Mouse (Mus musculus): ENCODE measurements at regions not wholly inside any gene's neighbourhood (a gene's known extent, or its start where the extent isn't known, plus 50 kb on each side); places are given as distances from the start of the nearest gene placed in this dataset.

GRCm38 (mm10) chr12:106186501-106186900 lies 176.5 kb downstream of the Vrk1 start:
- DNase-seq (ENCODE audit: low spot score in 2 of 2), result no peak

DNA sequence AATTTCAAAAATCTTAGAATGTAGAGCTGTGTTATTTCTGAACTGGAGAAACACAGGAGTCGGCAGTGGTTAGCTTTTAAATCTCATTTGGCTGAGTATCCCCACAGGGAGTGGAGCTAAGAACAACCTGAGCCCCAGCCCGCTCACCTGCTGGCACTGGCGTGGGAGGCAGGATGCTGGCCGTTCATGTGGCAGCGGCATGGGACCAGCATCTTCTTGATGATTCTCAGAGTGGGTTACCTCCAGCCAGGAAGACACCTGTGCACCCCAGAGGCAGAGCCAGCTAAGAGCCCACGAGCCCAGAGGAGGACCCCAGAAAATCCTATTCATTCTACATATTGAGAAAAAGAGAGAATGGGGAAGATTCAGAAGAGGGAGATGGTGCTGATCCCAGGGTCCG lies 181.7 kb downstream of the Vrk1 start:
- DNase-seq (ENCODE audit: low spot score in 2 of 2), result no peak

- DNase-seq (ENCODE audit: low spot score in 2 of 2), result no peak
Observed at GRCm38 (mm10) chr12:106199302-106199701, 189.3 kb downstream of the Vrk1 start.

DNA sequence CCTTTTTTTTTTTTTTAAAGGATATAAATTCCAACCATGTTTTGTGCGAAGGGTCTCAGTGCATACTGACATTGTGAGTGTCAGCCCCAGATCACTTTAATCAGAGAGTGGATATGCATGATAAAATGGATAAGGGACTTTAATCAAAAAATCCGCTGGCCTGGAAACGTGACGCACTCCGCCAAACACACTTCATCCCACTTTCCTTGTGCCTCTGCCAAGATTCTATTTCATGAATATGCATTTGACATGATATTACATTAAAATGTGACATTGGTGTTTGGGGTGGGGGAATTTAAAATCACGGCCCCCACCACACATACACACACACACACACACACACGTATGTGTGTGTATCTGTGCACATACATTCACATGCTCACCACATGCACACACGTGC lies 193.5 kb downstream of the Vrk1 start:
- no peak for DNase-seq (ENCODE audit: low spot score in 2 of 2)

- DNase-seq (ENCODE audit: low spot score in 2 of 2), result no peak
Observed at GRCm38 (mm10) chr12:106210959-106211358, 200.9 kb downstream of the Vrk1 start.

DNA sequence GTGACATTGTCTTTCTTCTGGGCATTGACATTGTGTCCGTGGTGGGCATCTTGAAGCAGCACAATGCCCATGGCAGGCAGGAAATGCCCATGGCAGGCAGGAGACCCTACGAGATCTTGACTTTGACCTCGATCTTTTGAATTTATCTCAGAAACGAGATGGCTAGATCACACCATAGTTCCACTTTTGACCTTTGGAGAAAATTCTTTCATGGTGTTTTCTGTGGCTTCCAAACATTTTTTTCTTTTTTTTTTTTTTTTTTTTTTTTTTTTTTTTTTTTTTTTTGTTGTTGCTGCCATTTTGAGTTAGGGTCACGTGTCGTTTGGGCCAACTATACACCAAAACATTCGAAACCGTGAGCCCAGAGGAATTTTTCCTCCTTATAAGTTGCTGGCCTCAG lies 201.5 kb downstream of the Vrk1 start:
- DNase-seq (ENCODE audit: low spot score in 2 of 2), result no peak

DNA sequence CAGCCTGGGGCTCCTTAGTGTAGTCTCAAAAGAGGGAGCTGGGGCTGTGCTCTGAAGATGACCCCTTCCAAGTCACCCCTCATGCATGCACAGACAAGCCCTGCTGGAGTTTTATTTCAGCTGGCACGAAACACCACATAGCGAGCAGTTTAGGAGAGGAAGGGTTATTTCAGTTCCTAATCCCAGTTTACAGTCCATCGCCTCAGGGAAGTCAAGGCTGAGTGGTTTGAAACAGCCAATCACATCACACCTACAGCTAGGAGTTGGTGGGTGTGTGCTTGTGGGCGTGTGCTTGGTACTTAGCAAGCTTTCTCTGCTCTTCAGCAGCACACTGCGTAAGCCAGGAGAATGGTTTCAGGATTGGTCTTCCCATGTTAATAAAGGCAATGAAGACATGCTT lies 202.4 kb downstream of the Vrk1 start:
- no peak for DNase-seq (ENCODE audit: low spot score in 2 of 2)

GRCm38 (mm10) chr12:106220071-106220470 lies 210.0 kb downstream of the Vrk1 start:
- no peak for DNase-seq (ENCODE audit: low spot score in 2 of 2)

GRCm38 (mm10) chr12:106226276-106226675 lies 216.2 kb downstream of the Vrk1 start:
- no peak for DNase-seq (ENCODE audit: low spot score in 2 of 2)

DNA sequence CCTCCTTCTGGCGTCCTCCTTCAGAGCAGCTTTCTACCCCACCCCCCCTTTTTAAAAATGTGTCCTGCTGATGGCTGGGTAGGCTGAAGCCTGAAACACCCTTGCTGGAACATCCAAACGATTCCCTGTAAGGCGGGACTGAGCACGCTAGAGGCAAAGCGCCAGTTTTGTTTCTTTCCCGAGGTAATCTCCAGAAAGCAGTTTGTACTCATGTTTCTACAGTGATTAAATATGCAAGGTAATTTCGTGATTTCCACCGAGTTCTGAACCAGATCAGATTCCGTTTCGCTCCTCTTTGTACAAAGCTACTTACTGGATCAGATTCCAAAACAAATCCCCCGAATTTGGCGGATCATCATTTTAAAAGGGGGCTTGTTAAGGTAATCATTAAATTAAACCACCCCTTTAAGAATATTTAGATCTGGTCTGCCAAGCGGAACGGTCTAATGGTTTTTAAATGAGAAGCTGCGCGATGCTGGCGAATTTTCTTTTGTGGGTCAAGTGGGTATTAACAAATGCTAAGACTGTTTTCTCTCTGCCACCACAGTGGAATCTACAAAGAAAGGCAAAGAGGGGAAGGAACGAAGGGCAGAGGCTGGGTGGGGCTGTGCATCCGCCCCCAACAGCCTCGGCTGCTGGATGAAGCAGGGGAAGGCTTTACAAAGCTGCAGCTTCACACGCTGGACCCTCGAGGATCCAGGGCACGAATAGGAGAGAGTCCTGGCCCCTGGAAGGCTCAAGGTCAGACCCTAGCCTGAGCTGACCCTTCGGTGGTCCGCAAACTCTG lies 216.9 kb downstream of the Vrk1 start:
- no peak for DNase-seq (ENCODE audit: low spot score in 2 of 2)

DNA sequence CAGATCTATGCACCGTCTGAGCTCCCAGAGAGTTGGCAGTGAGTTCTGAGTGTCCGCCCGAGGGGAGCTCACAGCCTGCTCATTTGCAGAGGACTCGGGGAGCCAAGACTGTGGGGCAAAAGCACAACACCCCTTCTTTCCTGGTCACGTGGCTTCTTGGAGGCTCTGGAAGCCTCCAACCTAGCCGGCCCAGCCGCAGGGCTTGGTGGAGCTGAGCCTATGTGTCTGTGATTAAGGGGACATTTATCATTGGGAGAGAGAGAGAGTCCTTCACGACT lies 217.5 kb downstream of the Vrk1 start:
- peak in 1 of 2 experiments; percentile 3 for DNase-seq (ENCODE audit: low spot score in 2 of 2)

DNA sequence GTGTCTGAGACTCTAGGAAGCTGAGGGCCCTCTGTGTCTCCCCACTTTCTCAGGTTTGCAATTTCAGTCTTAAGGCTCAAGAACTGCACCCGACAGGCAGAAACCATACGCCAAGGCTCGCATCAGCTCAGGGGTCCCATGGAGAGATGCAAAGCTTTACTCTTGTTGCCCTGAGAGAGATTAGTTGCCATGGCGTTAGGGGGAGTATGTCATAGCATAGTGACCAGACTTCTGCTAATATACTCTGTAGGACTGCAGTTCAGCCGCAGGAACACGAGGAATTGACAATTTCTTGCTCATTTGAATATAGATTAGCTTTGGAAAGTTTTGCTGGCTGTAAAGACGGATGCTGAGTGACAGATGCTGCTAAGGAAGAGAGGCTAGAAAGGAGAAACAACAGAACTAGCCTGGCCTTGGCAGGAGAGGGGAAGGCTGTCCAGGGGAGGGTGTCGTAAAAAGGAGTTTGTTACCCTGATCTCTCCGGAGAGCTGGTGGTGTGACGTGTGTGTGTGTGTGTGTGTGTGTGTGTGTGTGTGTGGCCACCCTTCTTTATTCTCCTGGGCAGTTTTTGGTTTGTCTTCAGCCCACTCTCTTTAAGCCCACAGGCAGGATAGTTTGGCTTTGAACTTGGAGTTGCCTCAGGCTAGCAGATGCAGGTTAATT lies 235.3 kb downstream of the Vrk1 start:
- DNase-seq (ENCODE audit: low spot score in 2 of 2), result no peak

DNA sequence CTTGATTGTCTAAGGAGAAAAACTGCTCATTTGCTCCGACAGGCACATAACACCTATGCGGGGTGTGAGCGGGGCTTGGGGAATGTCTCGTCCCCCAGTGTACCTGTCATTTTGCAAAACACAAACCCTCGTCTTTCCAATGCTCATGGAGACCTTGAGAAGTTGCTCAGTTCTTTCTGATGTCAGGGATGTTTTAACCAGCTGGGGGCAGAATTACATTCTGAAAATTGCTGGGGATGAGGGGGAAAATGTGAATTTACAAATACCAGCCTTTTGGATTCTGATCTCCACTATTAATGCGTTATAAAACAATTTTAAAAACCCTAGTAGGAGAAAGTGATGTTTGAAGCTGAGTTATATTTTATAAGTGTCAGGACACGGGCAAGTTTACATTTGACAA lies 263.6 kb downstream of the Vrk1 start:
- no peak for DNase-seq (ENCODE audit: low spot score in 2 of 2)

DNA sequence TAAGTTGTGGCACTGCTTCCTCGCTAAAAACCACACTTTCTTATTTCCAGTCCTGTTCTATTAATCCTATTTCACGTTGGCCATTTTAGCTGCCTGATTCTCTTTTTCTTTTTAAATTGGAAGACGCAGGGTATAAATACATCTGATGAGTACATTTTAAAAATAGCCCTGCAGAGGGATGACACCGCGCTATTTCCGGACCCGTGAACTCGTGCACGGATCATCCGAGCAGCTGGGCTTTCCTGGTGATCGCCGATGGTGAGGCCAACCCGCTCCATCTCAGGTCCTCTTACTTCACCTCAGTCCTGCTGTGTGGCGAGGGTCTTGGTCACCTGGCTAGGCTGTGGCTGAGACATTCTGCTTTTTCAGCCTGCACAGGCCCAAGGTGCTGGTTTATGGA lies 267.9 kb downstream of the Vrk1 start:
- no peak for DNase-seq (ENCODE audit: low spot score in 2 of 2)

- DNase-seq (ENCODE audit: low spot score in 2 of 2), result no peak
Observed at GRCm38 (mm10) chr12:106282491-106283106, 272.6 kb downstream of the Vrk1 start.

DNA sequence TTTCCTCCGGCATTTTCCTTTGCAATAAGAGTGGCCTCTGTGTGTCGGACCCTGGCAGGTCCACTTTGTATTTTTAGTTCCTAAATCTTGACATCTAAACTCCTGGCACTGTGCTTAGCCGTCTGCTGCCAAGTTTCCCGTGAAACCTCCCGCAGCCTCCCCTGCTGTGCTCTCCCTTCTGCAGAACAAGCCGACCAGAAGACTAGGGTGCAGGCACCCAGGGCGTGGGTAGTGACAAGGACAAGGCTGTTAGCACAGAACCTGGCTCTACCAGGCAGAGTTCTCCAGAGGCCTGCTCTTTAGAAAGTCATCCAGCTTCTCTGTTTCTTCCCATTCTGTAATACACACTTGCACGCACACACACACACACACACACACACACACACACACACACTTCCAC lies 274.8 kb downstream of the Vrk1 start:
- no peak for DNase-seq (ENCODE audit: low spot score in 2 of 2)

GRCm38 (mm10) chr12:106288791-106289515 lies 278.9 kb downstream of the Vrk1 start:
- no peak for DNase-seq (ENCODE audit: low spot score in 2 of 2)

- DNase-seq (ENCODE audit: low spot score in 2 of 2), result no peak
Observed at GRCm38 (mm10) chr12:106291476-106292046, 281.5 kb downstream of the Vrk1 start.

GRCm38 (mm10) chr12:106293117-106293516 lies 283.1 kb downstream of the Vrk1 start:
- DNase-seq (ENCODE audit: low spot score in 2 of 2), result no peak

GRCm38 (mm10) chr12:106295596-106295995 lies 285.6 kb downstream of the Vrk1 start:
- no peak for DNase-seq (ENCODE audit: low spot score in 2 of 2)

- DNase-seq (ENCODE audit: low spot score in 2 of 2), result no peak
Observed at GRCm38 (mm10) chr12:106302617-106303016, 292.6 kb downstream of the Vrk1 start.

All from adrenal gland, adult 18-20 months (tissue).